Mouse (Mus musculus) embryonic facial prominence, embryonic 11.5 days (tissue): ENCODE data around the gene Arl15. TPM values are rescaled to one million over a fixed set of nuclear protein-coding genes. Genes with fewer than 3 reads are reported as not detected.

Experiments
- ATAC-seq: fragments of 200-750 bp; cut with Nextera tagmentation; replicated peaks from 2 replicates; pipeline ENCODE4 v1.8.0; 2017; ENCODE audit warnings: low read depth; ENCODE audit not compliant: insufficient number of reproducible peaks, low FRiP score, low TSS enrichment
- DNase-seq: peaks from one replicate; pipeline ENCODE4 v3.0.0-alpha.2; 2015; ENCODE audit warnings: low spot score
- H3K27ac ChIP-seq: fragments of 300-500 bp; sonication (generic); replicated peaks from 2 replicates; pipeline ENCODE4 v1.5.1; 2014; ENCODE audit warnings: mild to moderate bottlenecking, low read depth, low read length, control low read depth
- H3K27me3 ChIP-seq: fragments of 300-500 bp; sonication (generic); 2 replicates; pipeline ENCODE4 v1.6.1; 2014; ENCODE audit warnings: mild to moderate bottlenecking, low read length, moderate library complexity, mixed read lengths; ENCODE audit not compliant: control insufficient read depth, insufficient read depth
- H3K36me3 ChIP-seq: fragments of 300-500 bp; sonication (generic); replicated peaks from 2 replicates; pipeline ENCODE4 v1.6.1; 2014; ENCODE audit warnings: low read depth, mild to moderate bottlenecking, low read length, moderate library complexity, mixed read lengths; ENCODE audit not compliant: control insufficient read depth, insufficient read depth
- H3K4me1 ChIP-seq: fragments of 300-500 bp; sonication (generic); 2 replicates; pipeline ENCODE4 v1.6.1; 2014; ENCODE audit warnings: low read length, mixed read lengths; ENCODE audit not compliant: control insufficient read depth, insufficient read depth
- H3K4me2 ChIP-seq: fragments of 300-500 bp; sonication (generic); 2 replicates; pipeline ENCODE4 v1.6.1; 2014; ENCODE audit warnings: low read depth, mild to moderate bottlenecking, control low read depth, low read length, moderate library complexity
- H3K4me3 ChIP-seq: fragments of 300-500 bp; sonication (generic); 2 replicates; pipeline ENCODE4 v1.5.1; 2014; ENCODE audit warnings: low read depth, low read length, control low read depth
- H3K9ac ChIP-seq: fragments of 300-500 bp; sonication (generic); replicated peaks from 2 replicates; pipeline ENCODE4 v1.6.1; 2014; ENCODE audit warnings: mild to moderate bottlenecking, control low read depth, low read length
- H3K9me3 ChIP-seq: fragments of 300-500 bp; sonication (generic); replicated peaks from 2 replicates; pipeline ENCODE4 v1.6.1; 2016; ENCODE audit warnings: mild to moderate bottlenecking, low read length, inconsistent platforms, mixed read lengths; ENCODE audit not compliant: control insufficient read depth
- WGBS: fragments of 180-500 bp; shearing (Covaris S2); extraction: QIAGEN DNeasy Blood & Tissue Kit; methylation state at CpG from one replicate; pipeline ENCODE4 v1.1.7; 2014; 5-methylcytosine and 5-hydroxymethylcytosine counted together
- polyA plus RNA-seq: library from polyadenylated mRNA; unstranded; fragments of >200 nt; fragmentation: Nextera tagmentation; extraction: Ambion mirVana; gene quantifications from 2 replicates; pipeline ENCODE4 v1.2.1, GENCODE M21; 2014

The Arl15 gene
- polyA plus RNA-seq, 1 experiment from 2014 or later = 10.9 TPM

- Histone ChIP-seq H3K27ac (no peak overlapping the region), H3K36me3 (no peaks in the 10 kb centered on the region), H3K4me1 (no peaks in the 10 kb centered on the region), H3K9ac (no peak overlapping the region), H3K27me3 (no peaks in the 10 kb centered on the region), H3K4me3 (no peak overlapping the region), H3K9me3 (no peaks in the 10 kb centered on the region), H3K4me2 (no peak overlapping the region)
- WGBS = 47% methylated on average over 9 of the region's 9 CpGs
- DNase-seq (peak; percentile 53), ATAC-seq (no peak)
These were observed 296.9 kb downstream of the Arl15 start for GRCm38 (mm10) chr13:114091231-114091630.

GRCm38 (mm10) chr13:114094151-114094875 is 300.0 kb downstream of the Arl15 start:
- no peaks in the 10 kb centered on the region for H3K9me3 ChIP-seq
- ATAC-seq (no peak), DNase-seq (no peak)
- H3K4me1 ChIP-seq = no peaks in the 10 kb centered on the region
- WGBS = 89% methylated on average over 7 of the region's 7 CpGs
- no peak overlapping the region for H3K27ac ChIP-seq
- H3K4me3 ChIP-seq = no peak overlapping the region
- no peak overlapping the region for H3K4me2 ChIP-seq
- no peak overlapping the region for H3K9ac ChIP-seq
- H3K27me3 ChIP-seq = no peaks in the 10 kb centered on the region
- H3K36me3 ChIP-seq = no peaks in the 10 kb centered on the region

- ATAC-seq (no peak), DNase-seq (no peak)
- Histone ChIP-seq H3K27me3 (no peaks in the 10 kb centered on the region), H3K9me3 (no peaks in the 10 kb centered on the region), H3K4me1 (no peaks in the 10 kb centered on the region), H3K4me2 (no peak overlapping the region), H3K36me3 (no peaks in the 10 kb centered on the region), H3K4me3 (no peak overlapping the region), H3K27ac (no peak overlapping the region), H3K9ac (no peak overlapping the region)
- 95% methylated on average over 4 of the region's 4 CpGs for WGBS
These were observed 301.1 kb downstream of the Arl15 start for GRCm38 (mm10) chr13:114095440-114095839.

- H3K9ac ChIP-seq = no peak overlapping the region
- no peaks in the 10 kb centered on the region for H3K36me3 ChIP-seq
- no peaks in the 10 kb centered on the region for H3K4me1 ChIP-seq
- no peak for DNase-seq
- H3K4me2 ChIP-seq = no peak overlapping the region
- no peak for ATAC-seq
- H3K9me3 ChIP-seq = no peaks in the 10 kb centered on the region
- H3K27me3 ChIP-seq = no peaks in the 10 kb centered on the region
- no peak overlapping the region for H3K27ac ChIP-seq
- no peak overlapping the region for H3K4me3 ChIP-seq
These were observed 302.1 kb downstream of the Arl15 start for GRCm38 (mm10) chr13:114096386-114096785.

GRCm38 (mm10) chr13:114101155-114101554 is 306.9 kb downstream of the Arl15 start:
- Histone ChIP-seq H3K9ac (no peak overlapping the region), H3K4me3 (no peak overlapping the region), H3K4me1 (no peaks in the 10 kb centered on the region), H3K4me2 (no peak overlapping the region), H3K27me3 (no peaks in the 10 kb centered on the region), H3K36me3 (no peaks in the 10 kb centered on the region), H3K9me3 (no peaks in the 10 kb centered on the region), H3K27ac (no peak overlapping the region)
- DNase-seq = no peak
- ATAC-seq = no peak
- 59% methylated on average over 5 of the region's 5 CpGs for WGBS

- Histone ChIP-seq H3K9me3 (no peaks in the 10 kb centered on the region), H3K4me1 (no peaks in the 10 kb centered on the region), H3K4me2 (no peak overlapping the region), H3K36me3 (no peaks in the 10 kb centered on the region), H3K9ac (no peak overlapping the region), H3K27me3 (no peaks in the 10 kb centered on the region), H3K4me3 (no peak overlapping the region), H3K27ac (no peak overlapping the region)
- DNase-seq = no peak
- WGBS = 75% methylated on average over 7 of the region's 7 CpGs
- no peak for ATAC-seq
These were observed 311.8 kb downstream of the Arl15 start for GRCm38 (mm10) chr13:114106083-114106482.

- Histone ChIP-seq H3K9ac (no peak overlapping the region), H3K36me3 (no peaks in the 10 kb centered on the region), H3K4me2 (no peak overlapping the region), H3K4me3 (no peak overlapping the region), H3K4me1 (no peaks in the 10 kb centered on the region), H3K9me3 (no peaks in the 10 kb centered on the region), H3K27ac (no peak overlapping the region), H3K27me3 (no peaks in the 10 kb centered on the region)
- 91% methylated on average over 7 of the region's 7 CpGs for WGBS
- DNase-seq = no peak
- no peak for ATAC-seq
These were observed 313.2 kb downstream of the Arl15 start for GRCm38 (mm10) chr13:114107499-114107898.

GRCm38 (mm10) chr13:114109441-114109840 is 315.1 kb downstream of the Arl15 start:
- Histone ChIP-seq H3K9me3 (no peaks in the 10 kb centered on the region), H3K27me3 (no peaks in the 10 kb centered on the region), H3K4me2 (no peak overlapping the region), H3K27ac (no peak overlapping the region), H3K9ac (no peak overlapping the region), H3K36me3 (no peaks in the 10 kb centered on the region), H3K4me3 (no peak overlapping the region), H3K4me1 (no peaks in the 10 kb centered on the region)
- DNase-seq = no peak
- WGBS = 86% methylated on average over 10 of the region's 10 CpGs
- ATAC-seq = no peak
